Mouse (Mus musculus) MEL (cell line): ENCODE data around the gene Pde4dip. TPM values are rescaled to one million over a fixed set of nuclear protein-coding genes. Genes with fewer than 3 reads are reported as not detected.

Source experiments
- DNase-seq: peaks from one replicate; pipeline ENCODE4 v3.0.0; 2011; ENCODE audit warnings: low read depth, low spot score
- H3K27ac ChIP-seq: 2 replicates; pipeline ENCODE4 v1.5.1; 2012; ENCODE audit warnings: low read depth, mild to moderate bottlenecking, control low read depth, low read length, moderate library complexity; ENCODE audit not compliant: control insufficient read depth
- H3K27me3 ChIP-seq, 2 experiments: fragments of 150-350 bp in 1 of 2; sonication (generic) in 1 of 2; 2 replicates each; pipeline ENCODE4 v1.6.1; 2012; ENCODE audit warnings: low read length in 2 of 2, mild to moderate bottlenecking in 2 of 2, improper control_type of control experiment in 1 of 2, moderate library complexity in 1 of 2; ENCODE audit not compliant: insufficient read depth in 2 of 2, control insufficient read depth in 1 of 2
- H3K36me3 ChIP-seq, 2 experiments: 2 replicates each; pipeline ENCODE4 v1.6.1; 2012 to 2014; ENCODE audit warnings: low read length in 2 of 2, improper control_type of control experiment in 1 of 2, inconsistent platforms in 1 of 2, mild to moderate bottlenecking in 1 of 2; ENCODE audit not compliant: insufficient read depth in 2 of 2, control insufficient read depth in 1 of 2
- H3K4me1 ChIP-seq, 2 experiments: fragments of 150-350 bp in 1 of 2; sonication (generic) in 1 of 2; 2 replicates each; pipeline ENCODE4 v1.6.1; 2012; ENCODE audit warnings: low read length in 2 of 2, improper control_type of control experiment in 1 of 2, mild to moderate bottlenecking in 1 of 2; ENCODE audit not compliant: insufficient read depth in 2 of 2, control insufficient read depth in 1 of 2
- H3K4me3 ChIP-seq, 2 experiments: fragments of 150-350 bp in 1 of 2; sonication (generic) in 1 of 2; 2 replicates each; pipeline ENCODE4 v1.5.1; 2012; ENCODE audit warnings: low read depth in 2 of 2, low read length in 2 of 2, mild to moderate bottlenecking in 2 of 2, moderate library complexity in 2 of 2, control low read depth in 1 of 2, improper control_type of control experiment in 1 of 2; ENCODE audit not compliant: control insufficient read depth in 1 of 2, insufficient read depth in 1 of 2
- H3K79me2 ChIP-seq: 2 replicates; pipeline ENCODE4 v1.6.1; 2012; ENCODE audit warnings: mild to moderate bottlenecking, low read length, moderate library complexity; ENCODE audit not compliant: control insufficient read depth, poor library complexity, insufficient read depth
- H3K9ac ChIP-seq: 2 replicates; pipeline ENCODE4 v1.6.1; 2012; ENCODE audit warnings: low read depth, mild to moderate bottlenecking, control low read depth, low read length, moderate library complexity; ENCODE audit not compliant: control insufficient read depth, poor library complexity, severe bottlenecking
- H3K9me3 ChIP-seq: fragments of 150-350 bp; sonication (generic); replicated peaks from 2 replicates; pipeline ENCODE4 v1.6.1; 2012; ENCODE audit warnings: mild to moderate bottlenecking, low read length, improper control_type of control experiment, moderate library complexity; ENCODE audit not compliant: insufficient read depth
- CHD2 ChIP-seq: IDR thresholded peaks from 2 replicates; pipeline ENCODE4 v1.6.1; 2011; ENCODE audit warnings: low read length, improper control_type of control experiment
- E2F4 ChIP-seq: IDR thresholded peaks from 2 replicates; pipeline ENCODE4 v1.6.1; 2011; ENCODE audit warnings: low read depth, low read length, improper control_type of control experiment, borderline replicate concordance
- EP300 ChIP-seq, 2 experiments: IDR thresholded peaks; 2 replicates each; pipeline ENCODE4 v1.6.1; 2011; ENCODE audit warnings: improper control_type of control experiment in 2 of 2, low read length in 2 of 2, low read depth in 1 of 2, mild to moderate bottlenecking in 1 of 2
- GATA1 ChIP-seq: IDR thresholded peaks from 2 replicates; pipeline ENCODE4 v1.6.1; 2011; ENCODE audit warnings: low read depth, low read length, improper control_type of control experiment
- HCFC1 ChIP-seq: IDR thresholded peaks from 2 replicates; pipeline ENCODE4 v1.6.1; 2012; ENCODE audit warnings: low read depth, mild to moderate bottlenecking, inconsistent platforms, low read length, improper control_type of control experiment, moderate library complexity
- JUND ChIP-seq: IDR thresholded peaks from 2 replicates; pipeline ENCODE4 v1.6.1; 2011; ENCODE audit warnings: low read depth, mild to moderate bottlenecking, improper control_type of control experiment, low read length
- KAT2A ChIP-seq: conservative IDR thresholded peaks from 2 replicates; pipeline ENCODE4 v1.6.1; 2012; ENCODE audit warnings: low read depth, low read length, improper control_type of control experiment, inconsistent platforms
- MAX ChIP-seq: IDR thresholded peaks from 2 replicates; pipeline ENCODE4 v1.6.1; 2011; ENCODE audit warnings: low read length, improper control_type of control experiment
- MAZ ChIP-seq: IDR thresholded peaks from 2 replicates; pipeline ENCODE4 v1.6.1; 2012; ENCODE audit warnings: low read depth, mild to moderate bottlenecking, inconsistent platforms, low read length, improper control_type of control experiment
- NRF1 ChIP-seq: IDR thresholded peaks from 2 replicates; pipeline ENCODE4 v1.6.1; 2014; ENCODE audit warnings: low read depth, mild to moderate bottlenecking, inconsistent platforms, low read length, improper control_type of control experiment, moderate library complexity; ENCODE audit not compliant: poor library complexity, insufficient read depth, severe bottlenecking
- POLR2A ChIP-seq, 2 experiments: IDR thresholded peaks; 2 replicates each; pipeline ENCODE4 v1.6.1; 2011 to 2012; ENCODE audit warnings: low read length in 2 of 2, mild to moderate bottlenecking in 2 of 2, control low read depth in 1 of 2, improper control_type of control experiment in 1 of 2, low read depth in 1 of 2, moderate library complexity in 1 of 2; ENCODE audit not compliant: control insufficient read depth in 1 of 2, insufficient read depth in 1 of 2, poor library complexity in 1 of 2
- POLR2AphosphoS2 ChIP-seq: IDR thresholded peaks from 2 replicates; pipeline ENCODE4 v1.6.1; 2011; ENCODE audit warnings: low read length, improper control_type of control experiment
- SIN3A ChIP-seq: IDR thresholded peaks from 2 replicates; pipeline ENCODE4 v1.6.1; 2012; ENCODE audit warnings: low read length, improper control_type of control experiment, inconsistent platforms
- TAL1 ChIP-seq: IDR thresholded peaks from 2 replicates; pipeline ENCODE4 v1.6.1; 2012; ENCODE audit warnings: mild to moderate bottlenecking, inconsistent platforms, low read length, moderate library complexity, mixed read lengths
- TCF12 ChIP-seq: IDR thresholded peaks from 2 replicates; pipeline ENCODE4 v1.6.1; 2014; ENCODE audit warnings: low read depth, mild to moderate bottlenecking, inconsistent platforms, low read length, improper control_type of control experiment, moderate library complexity
- ZC3H11A ChIP-seq: IDR thresholded peaks from 2 replicates; pipeline ENCODE4 v1.6.1; 2012; ENCODE audit warnings: low read depth, mild to moderate bottlenecking, inconsistent platforms, low read length, improper control_type of control experiment
- ZNF384 ChIP-seq: IDR thresholded peaks from 2 replicates; pipeline ENCODE4 v1.6.1; 2012; ENCODE audit warnings: low read depth, mild to moderate bottlenecking, inconsistent platforms, low read length, improper control_type of control experiment
- polyA plus RNA-seq, 2 experiments: library from polyadenylated mRNA; stranded (reverse) in 1 of 2; unstranded in 1 of 2; fragments of >175 nt in 1 of 2; fragments of >200 nt in 1 of 2; gene quantifications; 2 replicates each; pipeline versions ENCODE4 v1.2.1 to v1.2.4; 2012; ENCODE audit warnings: low replicate concordance in 2 of 2, low read depth in 1 of 2; ENCODE audit not compliant: insufficient read length in 2 of 2, insufficient read depth in 1 of 2, missing spikeins in 1 of 2
- total RNA-seq: library from RNA; depleted of rRNA; stranded (reverse); fragments of 300-350 nt; gene quantifications from 2 replicates; pipeline ENCODE4 v1.2.3, GENCODE M21; 2012

Gene Pde4dip
- total and polyA plus RNA-seq, 3 experiments, result 47.6 to 52.4 TPM; not detected in 1

DNA sequence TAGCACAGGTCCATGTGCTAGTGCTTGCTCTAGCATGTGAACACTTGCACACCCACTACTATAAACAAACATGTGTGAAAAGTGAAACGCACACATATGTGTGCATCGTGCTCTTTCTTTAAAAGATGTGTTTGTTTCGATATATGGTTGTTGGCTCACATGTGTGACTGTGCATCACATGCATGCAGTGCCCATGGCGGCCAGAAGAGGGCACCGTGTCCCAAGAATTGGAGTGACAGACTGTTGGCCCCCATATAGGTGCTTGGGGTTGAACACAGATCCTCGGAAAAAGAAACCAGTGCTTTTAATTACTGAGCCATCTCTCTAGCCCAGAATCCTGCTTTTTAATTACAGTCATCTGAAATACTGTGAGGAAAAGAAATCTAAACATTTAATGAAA is 6.2 kb upstream of the Pde4dip start (continued):
- TF ChIP-seq MAX (0 out of 2 replicates have a peak, but pooled peaks have one; percentile 23), E2F4 (no peak), ZNF384 (no peak)
- TF ChIP-seq, all 39 proteins: peak for 6

GRCm38 (mm10) chr3:97890205-97890604 is 1.7 kb upstream of the Pde4dip start:
- peak; percentile 47 for DNase-seq
- TF ChIP-seq SIN3A (no peak), CHD2 (no peak), EP300 (IDR thresholded peaks at IDR 0.05; ENCODE audit: low read depth in 1 of 2, low read length in 2 of 2) (peak in 1 of 2 experiments; percentile 54; a peak in 2 of 4 replicates), GATA1 (peak; percentile 72), NRF1 (no peak), POLR2A (IDR thresholded peaks at IDR 0.05; ENCODE audit: control insufficient read depth in 1 of 2, insufficient read depth in 1 of 2, low read depth in 1 of 2, low read length in 2 of 2, poor library complexity in 1 of 2) (no peak), ZC3H11A (no peak), TAL1 (peak; percentile 50), POLR2AphosphoS2 (no peak), HCFC1 (no peak), ZNF384 (no peak), TCF12 (peak; percentile 57; the same call in 1 of the 2 replicates)
- no peaks in the 10 kb centered on the region for H3K4me1 ChIP-seq
- no peak overlapping the region for H3K27ac ChIP-seq
- H3K79me2 ChIP-seq, result no peaks in the 10 kb centered on the region
- no peaks in the 10 kb centered on the region for H3K9me3 ChIP-seq
- no peak overlapping the region for H3K4me3 ChIP-seq
- H3K9ac ChIP-seq, result no peak overlapping the region
- H3K27me3 ChIP-seq, result peaks cover 6 to 7% of the 10 kb centered on the region in 2 experiments; a peak in 3 of 4 replicates
- no peaks in the 10 kb centered on the region for H3K36me3 ChIP-seq

GRCm38 (mm10) chr3:97887785-97888167 is 731 bp downstream of the Pde4dip start:
- Histone ChIP-seq H3K27me3 (peaks cover 7 to 11% of the 10 kb centered on the region in 2 experiments), H3K4me1 (no peaks in the 10 kb centered on the region), H3K79me2 (no peaks in the 10 kb centered on the region), H3K9me3 (no peaks in the 10 kb centered on the region), H3K9ac (no peak overlapping the region), H3K27ac (no peak overlapping the region), H3K4me3 (no peak overlapping the region), H3K36me3 (no peaks in the 10 kb centered on the region)
- no peak for DNase-seq
- TF ChIP-seq TCF12 (no peak), JUND (no peak), MAZ (no peak), KAT2A (no peak), POLR2A (IDR thresholded peaks at IDR 0.05; ENCODE audit: control insufficient read depth in 1 of 2, insufficient read depth in 1 of 2, low read depth in 1 of 2, low read length in 2 of 2, poor library complexity in 1 of 2) (no peak)
